Mouse (Mus musculus) megakaryocyte, adult 5-6 weeks (primary cell): ENCODE measurements around the gene Cracr2b. TPM values are rescaled to one million over a fixed set of nuclear protein-coding genes. Genes with fewer than 3 reads are reported as not detected.

ENCODE experiments used
- total RNA-seq, 2 experiments: library from RNA; stranded (forward) in 1 of 2; stranded (reverse) in 1 of 2; fragments of 153-499, 151-499 nt in 1 of 2; fragments of 221-1000, 200-1000 nt in 1 of 2; gene quantifications; 2 replicates each; pipeline versions ENCODE4 v1.2.3 to v1.2.4; 2015 to 2017

The Cracr2b gene
- total RNA-seq, 2 experiments from 2014 or later, result 1.5 to 1.6 TPM

Other genes with a start within 250 kb of the Cracr2b start
- gene Lmntd2, start 247.0 kb upstream of the Cracr2b start, total RNA-seq (2015), result 0.36 TPM in 1 of 2 replicates, not detected in the other
- gene Lmntd2, start 247.0 kb upstream of the Cracr2b start, total RNA-seq (2017), result 0.04 TPM in 1 of 2 replicates, not detected in the other
- 3.9 and 4.1 TPM in 2 replicates for gene Rassf7, start 245.2 kb upstream of the Cracr2b start, total RNA-seq (2015)
- 2.2 and 4.1 TPM in 2 replicates for gene Rassf7, start 245.2 kb upstream of the Cracr2b start, total RNA-seq (2017)
- gene Phrf1, start 232.3 kb upstream of the Cracr2b start, total RNA-seq (2015), result 42.8 and 48.9 TPM in 2 replicates
- 48.7 and 63.5 TPM in 2 replicates for gene Phrf1, start 232.3 kb upstream of the Cracr2b start, total RNA-seq (2017)
- gene Irf7, start 194.6 kb upstream of the Cracr2b start, total RNA-seq (2015), result 42.6 and 50.5 TPM in 2 replicates
- 60.6 and 65.6 TPM in 2 replicates for gene Irf7, start 194.6 kb upstream of the Cracr2b start, total RNA-seq (2017)
- not detected in 2 replicates for gene Cdhr5, start 184.3 kb upstream of the Cracr2b start, total RNA-seq (2015)
- gene Cdhr5, start 184.3 kb upstream of the Cracr2b start, total RNA-seq (2017), result not detected in 2 replicates
- not detected in 2 replicates for gene Sct, start 182.0 kb upstream of the Cracr2b start, total RNA-seq (2015)
- not detected in 2 replicates for gene Sct, start 182.0 kb upstream of the Cracr2b start, total RNA-seq (2017)
- gene Drd4, start 169.1 kb upstream of the Cracr2b start, total RNA-seq (2015), result not detected in 2 replicates
- not detected in 2 replicates for gene Drd4, start 169.1 kb upstream of the Cracr2b start, total RNA-seq (2017)
- gene Deaf1, start 133.4 kb upstream of the Cracr2b start, total RNA-seq (2015), result 36.1 and 36.5 TPM in 2 replicates
- gene Deaf1, start 133.4 kb upstream of the Cracr2b start, total RNA-seq (2017), result 11.4 and 14.6 TPM in 2 replicates
- gene Tmem80, start 133.4 kb upstream of the Cracr2b start, total RNA-seq (2015), result 11.8 and 12.0 TPM in 2 replicates
- gene Tmem80, start 133.4 kb upstream of the Cracr2b start, total RNA-seq (2017), result 6.0 and 8.7 TPM in 2 replicates
- gene Eps8l2, start 122.2 kb upstream of the Cracr2b start, total RNA-seq (2015), result not detected in 2 replicates
- not detected in 2 replicates for gene Eps8l2, start 122.2 kb upstream of the Cracr2b start, total RNA-seq (2017)
- gene Taldo1, start 68.9 kb upstream of the Cracr2b start, total RNA-seq (2015), result 197 and 213 TPM in 2 replicates
- gene Taldo1, start 68.9 kb upstream of the Cracr2b start, total RNA-seq (2017), result 795 and 884 TPM in 2 replicates
- gene Gatd1, start 47.0 kb upstream of the Cracr2b start, total RNA-seq (2015), result 22.8 and 26.4 TPM in 2 replicates
- gene Gatd1, start 47.0 kb upstream of the Cracr2b start, total RNA-seq (2017), result 12.9 and 13.1 TPM in 2 replicates
- 0.18 TPM in 1 of 2 replicates, not detected in the other for gene Cend1, start 31.6 kb upstream of the Cracr2b start, total RNA-seq (2015)
- gene Cend1, start 31.6 kb upstream of the Cracr2b start, total RNA-seq (2017), result not detected in 2 replicates
- gene Slc25a22, start 23.2 kb upstream of the Cracr2b start, total RNA-seq (2015), result 14.6 and 15.0 TPM in 2 replicates
- gene Slc25a22, start 23.2 kb upstream of the Cracr2b start, total RNA-seq (2017), result 3.2 and 6.4 TPM in 2 replicates
- 7.1 and 8.1 TPM in 2 replicates for gene Pidd1, start 17.1 kb upstream of the Cracr2b start, total RNA-seq (2015)
- gene Pidd1, start 17.1 kb upstream of the Cracr2b start, total RNA-seq (2017), result 6.1 and 10.5 TPM in 2 replicates
- gene Rplp2, start 13.7 kb upstream of the Cracr2b start, total RNA-seq (2015), result 1,660 and 1,825 TPM in 2 replicates
- gene Rplp2, start 13.7 kb upstream of the Cracr2b start, total RNA-seq (2017), result 1,271 and 1,459 TPM in 2 replicates
- 31.2 and 34.5 TPM in 2 replicates for gene Pnpla2, start 5.9 kb upstream of the Cracr2b start, total RNA-seq (2015)
- gene Pnpla2, start 5.9 kb upstream of the Cracr2b start, total RNA-seq (2017), result 9.1 and 12.3 TPM in 2 replicates
- gene Cd151, start 6.3 kb downstream of the Cracr2b start, total RNA-seq (2015), result 13.3 and 16.8 TPM in 2 replicates
- gene Cd151, start 6.3 kb downstream of the Cracr2b start, total RNA-seq (2017), result 21.6 and 26.4 TPM in 2 replicates
- gene Polr2l, start 14.0 kb downstream of the Cracr2b start, total RNA-seq (2015), result 16.6 and 24.0 TPM in 2 replicates
- gene Polr2l, start 14.0 kb downstream of the Cracr2b start, total RNA-seq (2017), result 17.9 and 27.6 TPM in 2 replicates
- gene Tspan4, start 14.1 kb downstream of the Cracr2b start, total RNA-seq (2015), result 1.4 and 1.5 TPM in 2 replicates
- 1.9 and 3.3 TPM in 2 replicates for gene Tspan4, start 14.1 kb downstream of the Cracr2b start, total RNA-seq (2017)
- gene Chid1, start 78.8 kb downstream of the Cracr2b start, total RNA-seq (2015), result 8.0 and 8.4 TPM in 2 replicates
- gene Chid1, start 78.8 kb downstream of the Cracr2b start, total RNA-seq (2017), result 28.3 and 43.5 TPM in 2 replicates
- gene Ap2a2, start 101.1 kb downstream of the Cracr2b start, total RNA-seq (2015), result 42.0 and 48.3 TPM in 2 replicates
- gene Ap2a2, start 101.1 kb downstream of the Cracr2b start, total RNA-seq (2017), result 61.8 and 75.5 TPM in 2 replicates
- 0.16 and 0.39 TPM in 2 replicates for gene Muc6, start 194.2 kb downstream of the Cracr2b start, total RNA-seq (2015)
- 0.11 TPM in 1 of 2 replicates, not detected in the other for gene Muc6, start 194.2 kb downstream of the Cracr2b start, total RNA-seq (2017)
- not detected in 2 replicates for gene Muc2, start 229.2 kb downstream of the Cracr2b start, total RNA-seq (2015)
- gene Muc2, start 229.2 kb downstream of the Cracr2b start, total RNA-seq (2017), result not detected in 2 replicates